Mouse (Mus musculus): ENCODE data around the gene Dcun1d2. TPM values are rescaled to one million over a fixed set of nuclear protein-coding genes. Genes with fewer than 3 reads are reported as not detected.

Gene Dcun1d2
- polyA plus RNA-seq (2017; shearing (Covaris generic)) = 40.5 TPM

DNA sequence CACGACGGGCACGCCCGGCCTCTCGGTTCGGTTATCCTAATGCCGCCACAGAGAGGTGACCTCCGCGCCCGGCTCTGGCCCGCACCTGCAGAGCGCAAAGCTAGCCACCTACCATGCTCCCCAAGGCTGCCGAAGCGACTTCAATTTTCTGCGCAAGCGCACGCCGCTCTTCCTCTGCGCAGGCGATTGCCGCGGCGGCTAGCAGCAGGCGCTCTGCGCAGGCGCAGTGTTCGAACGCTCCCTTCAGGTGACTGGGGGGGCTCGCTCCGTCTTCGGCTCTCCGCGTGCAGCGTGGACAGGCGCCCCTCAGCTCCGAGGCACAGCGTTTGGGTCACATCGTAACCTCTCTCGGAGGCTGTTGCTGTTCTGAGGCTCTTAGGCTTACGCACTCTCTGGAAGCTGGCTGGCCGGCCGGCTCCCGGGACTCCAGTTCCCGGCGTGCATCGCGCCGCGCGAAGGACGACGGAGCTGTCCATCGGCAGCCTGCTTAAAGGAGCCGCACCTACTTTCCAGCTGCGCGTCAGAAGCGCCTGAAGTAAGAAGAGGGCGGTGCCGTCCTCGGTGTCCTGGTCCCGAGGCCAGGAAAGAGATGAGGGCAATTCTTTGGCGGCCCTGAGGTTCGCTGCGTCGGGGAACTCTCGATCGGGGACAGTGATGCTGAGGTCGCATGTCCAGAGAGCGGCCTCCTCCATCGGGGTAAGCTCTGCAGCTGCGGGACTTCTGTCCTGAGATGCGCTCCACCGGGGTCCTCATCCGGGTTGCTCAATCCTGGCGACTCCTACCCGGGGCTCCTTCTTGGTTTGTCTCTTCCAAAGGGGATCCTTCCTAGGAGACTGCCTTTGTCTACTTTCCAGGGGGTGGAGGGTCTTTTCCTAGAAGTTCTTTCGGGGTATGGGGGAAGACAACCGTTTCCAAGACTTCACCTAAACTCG lies at the start of gene Dcun1d2, which contains the start of gene Tmco3:
Gene Dcun1d2, minus strand, starts transcription at position 440 of the 932 bp plus-strand sequence.
Gene Tmco3, plus strand, starts transcription at position 499 of the 932 bp plus-strand sequence.

DNA sequence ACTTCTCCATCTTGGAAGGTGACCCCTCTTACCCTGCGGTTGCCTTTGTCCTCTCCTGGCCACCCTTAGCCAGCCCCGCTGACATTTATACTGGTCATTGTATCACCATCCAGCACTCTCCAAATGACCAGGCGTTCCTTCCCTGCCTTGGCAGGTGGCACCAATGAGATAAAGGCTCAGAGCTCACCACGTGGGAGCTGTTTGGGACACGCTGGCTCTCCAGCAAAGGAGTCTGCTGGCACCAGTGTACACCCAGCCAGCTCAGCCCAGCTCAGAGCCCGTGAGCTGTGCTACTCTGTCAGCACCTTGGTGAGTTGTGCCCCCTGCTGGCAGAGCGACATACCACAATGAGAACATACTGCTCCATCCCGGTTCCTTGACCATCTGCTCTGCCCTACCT lies 33.9 kb downstream of the Dcun1d2 start, which contains the start of gene Adprhl1:
Gene Adprhl1, minus strand, starts transcription at position 144 of the 400 bp plus-strand sequence.

Other genes starting within 250 kb of the Dcun1d2 start
- 2.6 TPM for gene Proz, start 227.2 kb downstream of the Dcun1d2 start, polyA plus RNA-seq (2017; shearing (Covaris generic))
- 51.7 TPM for gene Pcid2, start 182.7 kb downstream of the Dcun1d2 start, polyA plus RNA-seq (2017; shearing (Covaris generic))
- 23.7 TPM for gene Cul4a, start 182.5 kb downstream of the Dcun1d2 start, polyA plus RNA-seq (2017; shearing (Covaris generic))
- gene Lamp1, start 129.0 kb downstream of the Dcun1d2 start, polyA plus RNA-seq (2017; shearing (Covaris generic)) = 8.4 TPM
- 1.6 TPM for gene Grtp1, start 87.5 kb downstream of the Dcun1d2 start, polyA plus RNA-seq (2017; shearing (Covaris generic))
- gene Adprhl1, start 34.0 kb downstream of the Dcun1d2 start, polyA plus RNA-seq (2017; shearing (Covaris generic)) = not detected
- gene Tmco3, start 59 bp upstream of the Dcun1d2 start, polyA plus RNA-seq (2017; shearing (Covaris generic)) = 34.9 TPM
- gene Tfdp1, start 50.6 kb upstream of the Dcun1d2 start, polyA plus RNA-seq (2017; shearing (Covaris generic)) = 36.4 TPM
- not detected for gene Atp4b, start 108.7 kb upstream of the Dcun1d2 start, polyA plus RNA-seq (2017; shearing (Covaris generic))
- gene Grk1, start 117.0 kb upstream of the Dcun1d2 start, polyA plus RNA-seq (2017; shearing (Covaris generic)) = not detected
- not detected for gene Tmem255b, start 147.1 kb upstream of the Dcun1d2 start, polyA plus RNA-seq (2017; shearing (Covaris generic))
- gene Gas6, start 206.4 kb upstream of the Dcun1d2 start, polyA plus RNA-seq (2017; shearing (Covaris generic)) = not detected

Data from CD4-positive, CD25-positive, alpha-beta regulatory T cell, adult 9 weeks (primary cell).